Mouse (Mus musculus) lung, embryonic 15.5 days (tissue): ENCODE data around the gene Lsm12. TPM values are rescaled to one million over a fixed set of nuclear protein-coding genes. Genes with fewer than 3 reads are reported as not detected.
A peak's percentile ranks its signal among the peaks of the same experiment; 100 is the strongest.

ENCODE experiments used
- ATAC-seq: fragments of 200-750 bp; cut with Nextera tagmentation; 2 replicates; pipeline ENCODE4 v1.8.0; 2017; ENCODE audit warnings: moderate number of reproducible peaks, borderline replicate concordance; ENCODE audit not compliant: low FRiP score, low TSS enrichment; ENCODE audit errors: extremely low read depth
- H3K27ac ChIP-seq: fragments of 300-500 bp; sonication (generic); 2 replicates; pipeline ENCODE4 v1.5.1; 2015; ENCODE audit warnings: moderate library complexity, mild to moderate bottlenecking, inconsistent platforms
- H3K27me3 ChIP-seq: fragments of 300-500 bp; sonication (generic); 2 replicates; pipeline ENCODE4 v1.6.1; 2015; ENCODE audit warnings: inconsistent platforms
- H3K36me3 ChIP-seq: fragments of 300-500 bp; sonication (generic); 2 replicates; pipeline ENCODE4 v1.6.1; 2015; ENCODE audit warnings: inconsistent platforms
- H3K4me1 ChIP-seq: fragments of 300-500 bp; sonication (generic); 2 replicates; pipeline ENCODE4 v1.6.1; 2015; ENCODE audit warnings: inconsistent platforms
- H3K4me2 ChIP-seq: fragments of 300-500 bp; sonication (generic); 2 replicates; pipeline ENCODE4 v1.6.1; 2015; ENCODE audit warnings: inconsistent platforms, mild to moderate bottlenecking, moderate library complexity
- H3K4me3 ChIP-seq: fragments of 300-500 bp; sonication (generic); 2 replicates; pipeline ENCODE4 v1.5.1; 2015; ENCODE audit warnings: mild to moderate bottlenecking, inconsistent platforms
- H3K9ac ChIP-seq: fragments of 300-500 bp; sonication (generic); 2 replicates; pipeline ENCODE4 v1.6.1; 2015; ENCODE audit warnings: inconsistent platforms
- H3K9me3 ChIP-seq: fragments of 300-500 bp; sonication (generic); 2 replicates; pipeline ENCODE4 v1.6.1; 2016; ENCODE audit warnings: inconsistent platforms
- WGBS: fragments of 180-500 bp; shearing (Covaris S2); methylation state at CpG from one replicate; pipeline ENCODE4 v1.1.7; 2015; 5-methylcytosine and 5-hydroxymethylcytosine counted together
- polyA plus RNA-seq: library from polyadenylated mRNA; unstranded; fragments of >200 nt; fragmentation: Nextera tagmentation; extraction: Ambion mirVana; gene quantifications from 2 replicates; pipeline ENCODE4 v1.2.1, GENCODE M21; 2015

Gene Lsm12
- polyA plus RNA-seq, 1 experiment from 2014 or later, result 112 TPM

- Histone ChIP-seq H3K4me1 (peaks cover 85% of the 10 kb centered on the region), H3K4me2 (no peak overlapping the region), H3K36me3 (no peaks in the 10 kb centered on the region), H3K4me3 (no peak overlapping the region), H3K9ac (no peak overlapping the region), H3K27me3 (no peaks in the 10 kb centered on the region), H3K9me3 (no peaks in the 10 kb centered on the region), H3K27ac (no peak overlapping the region)
- 65% methylated on average over 8 of the region's 8 CpGs for WGBS
- ATAC-seq, result no peak
Observed at GRCm38 (mm10) chr11:102221954-102222351, 36.9 kb upstream of the Lsm12 start.

GRCm38 (mm10) chr11:102221243-102221953, 36.3 kb upstream of the Lsm12 start:
- 71% methylated on average over 8 of the region's 8 CpGs for WGBS
- ATAC-seq, result no peak
- Histone ChIP-seq H3K9ac (no peak overlapping the region), H3K4me3 (no peak overlapping the region), H3K4me2 (no peak overlapping the region), H3K27ac (no peak overlapping the region), H3K4me1 (peaks cover 85% of the 10 kb centered on the region), H3K36me3 (no peaks in the 10 kb centered on the region), H3K27me3 (no peaks in the 10 kb centered on the region), H3K9me3 (no peaks in the 10 kb centered on the region)

- no peak for ATAC-seq
- WGBS, result 55% methylated on average over 6 of the region's 6 CpGs
- no peak overlapping the region for H3K9ac ChIP-seq
- no peak overlapping the region for H3K4me2 ChIP-seq
- H3K27ac ChIP-seq, result no peak overlapping the region
- H3K27me3 ChIP-seq, result no peaks in the 10 kb centered on the region
- no peaks in the 10 kb centered on the region for H3K36me3 ChIP-seq
- H3K9me3 ChIP-seq, result no peaks in the 10 kb centered on the region
- H3K4me1 ChIP-seq, result peaks cover 85% of the 10 kb centered on the region
- H3K4me3 ChIP-seq, result no peak overlapping the region
Observed at GRCm38 (mm10) chr11:102220451-102220850, 35.4 kb upstream of the Lsm12 start.

GRCm38 (mm10) chr11:102219994-102220346, 34.9 kb upstream of the Lsm12 start:
- Histone ChIP-seq H3K27me3 (no peaks in the 10 kb centered on the region), H3K27ac (peak overlapping the region; percentile 87; the same call in 1 of the 2 replicates), H3K36me3 (no peaks in the 10 kb centered on the region), H3K4me1 (peaks cover 85% of the 10 kb centered on the region), H3K4me2 (no peak overlapping the region), H3K4me3 (no peak overlapping the region), H3K9ac (no peak overlapping the region), H3K9me3 (no peaks in the 10 kb centered on the region)
- 40% methylated on average over 4 of the region's 4 CpGs for WGBS
- no peak for ATAC-seq

- Histone ChIP-seq H3K9me3 (no peaks in the 10 kb centered on the region), H3K4me1 (peaks cover 85% of the 10 kb centered on the region), H3K4me2 (peak overlapping the region; percentile 89), H3K36me3 (no peaks in the 10 kb centered on the region), H3K27me3 (no peaks in the 10 kb centered on the region), H3K9ac (0 out of 2 replicates have a peak overlapping the region, but pooled peaks have one; percentile 51), H3K4me3 (peak overlapping the region; percentile 50), H3K27ac (peak overlapping the region; percentile 87)
- 47% methylated on average over 14 of the region's 14 CpGs for WGBS
- ATAC-seq, result no peak
Observed at GRCm38 (mm10) chr11:102219247-102219993, 34.3 kb upstream of the Lsm12 start.

GRCm38 (mm10) chr11:102218783-102219182, 33.7 kb upstream of the Lsm12 start:
- H3K9me3 ChIP-seq, result no peaks in the 10 kb centered on the region
- H3K27me3 ChIP-seq, result no peaks in the 10 kb centered on the region
- H3K4me3 ChIP-seq, result peak overlapping the region; percentile 50
- ATAC-seq, result peak; percentile 84
- peak overlapping the region; percentile 51 for H3K9ac ChIP-seq
- WGBS, result 0% methylated on average over 10 of the region's 10 CpGs
- H3K27ac ChIP-seq, result peak overlapping the region; percentile 93
- peak overlapping the region; percentile 89 for H3K4me2 ChIP-seq
- H3K4me1 ChIP-seq, result peaks cover 86% of the 10 kb centered on the region
- no peaks in the 10 kb centered on the region for H3K36me3 ChIP-seq

GRCm38 (mm10) chr11:102217876-102218430, 32.9 kb upstream of the Lsm12 start:
- Histone ChIP-seq H3K4me2 (peak overlapping the region; percentile 89), H3K36me3 (no peaks in the 10 kb centered on the region), H3K4me1 (peaks cover 85% of the 10 kb centered on the region), H3K27me3 (no peaks in the 10 kb centered on the region), H3K4me3 (peak overlapping the region; percentile 50), H3K27ac (peak overlapping the region; percentile 93), H3K9ac (peak overlapping the region; percentile 51), H3K9me3 (no peaks in the 10 kb centered on the region)
- WGBS, result 39% methylated on average over 7 of the region's 7 CpGs
- ATAC-seq, result no peak

- peak overlapping the region; percentile 50 for H3K4me3 ChIP-seq
- no peak for ATAC-seq
- no peaks in the 10 kb centered on the region for H3K36me3 ChIP-seq
- H3K9ac ChIP-seq, result peak overlapping the region; percentile 51; the same call in 1 of the 2 replicates
- peaks cover 84% of the 10 kb centered on the region for H3K4me1 ChIP-seq
- WGBS, result 52% methylated on average over 6 of the region's 6 CpGs
- H3K27me3 ChIP-seq, result no peaks in the 10 kb centered on the region
- H3K9me3 ChIP-seq, result no peaks in the 10 kb centered on the region
- H3K27ac ChIP-seq, result peak overlapping the region; percentile 93
- peak overlapping the region; percentile 89 for H3K4me2 ChIP-seq
Observed at GRCm38 (mm10) chr11:102217396-102217795, 32.3 kb upstream of the Lsm12 start.

- WGBS, result 13% methylated on average over 5 of the region's 5 CpGs
- peak; percentile 7; the same call in 1 of the 2 replicates for ATAC-seq
Observed at GRCm38 (mm10) chr11:102216886-102217240, 31.8 kb upstream of the Lsm12 start.

GRCm38 (mm10) chr11:102216056-102216885, 31.2 kb upstream of the Lsm12 start:
- peak overlapping the region; percentile 89 for H3K4me2 ChIP-seq
- peak overlapping the region; percentile 51; the same call in 1 of the 2 replicates for H3K9ac ChIP-seq
- H3K4me1 ChIP-seq, result peaks cover 90% of the 10 kb centered on the region
- peak overlapping the region; percentile 93 for H3K27ac ChIP-seq
- no peaks in the 10 kb centered on the region for H3K36me3 ChIP-seq
- peak overlapping the region; percentile 50 for H3K4me3 ChIP-seq
- 9% methylated on average over 12 of the region's 12 CpGs for WGBS
- no peaks in the 10 kb centered on the region for H3K27me3 ChIP-seq
- ATAC-seq, result peak; percentile 77
- no peaks in the 10 kb centered on the region for H3K9me3 ChIP-seq

More at GRCm38 (mm10) chr11:102216886-102217240, 31.8 kb upstream of the Lsm12 start:
- Histone ChIP-seq H3K9me3 (no peaks in the 10 kb centered on the region), H3K4me2 (peak overlapping the region; percentile 89), H3K27me3 (no peaks in the 10 kb centered on the region), H3K27ac (peak overlapping the region; percentile 93), H3K9ac (peak overlapping the region; percentile 51; the same call in 1 of the 2 replicates), H3K36me3 (no peaks in the 10 kb centered on the region), H3K4me1 (peaks cover 87% of the 10 kb centered on the region), H3K4me3 (peak overlapping the region; percentile 50)

- peak overlapping the region; percentile 18 for H3K9ac ChIP-seq
- H3K9me3 ChIP-seq, result no peaks in the 10 kb centered on the region
- WGBS, result 44% methylated on average over 11 of the region's 11 CpGs
- peak overlapping the region; percentile 12 for H3K4me3 ChIP-seq
- H3K27me3 ChIP-seq, result no peaks in the 10 kb centered on the region
- H3K36me3 ChIP-seq, result no peaks in the 10 kb centered on the region
- H3K27ac ChIP-seq, result peak overlapping the region; percentile 93
- no peak for ATAC-seq
- H3K4me1 ChIP-seq, result peaks cover 88% of the 10 kb centered on the region
- peak overlapping the region; percentile 89 for H3K4me2 ChIP-seq
Observed at GRCm38 (mm10) chr11:102215511-102215910, 30.4 kb upstream of the Lsm12 start.
